Mouse (Mus musculus): ENCODE results near the gene Frk. TPM values are rescaled to one million over a fixed set of nuclear protein-coding genes. Genes with fewer than 3 reads are reported as not detected.
"Not testable (repeated sequence)": the region's sequence is repeated elsewhere in the genome, so short reads cannot be mapped to it uniquely, and the experiment has no call there.

The Frk gene
- total RNA-seq, 2 experiments from 2014 or later = 0.32 to 0.56 TPM

- Histone ChIP-seq H3K4me3 (no peak overlapping the region), H3K27ac (no peak overlapping the region)
- TF ChIP-seq CTCF (IDR thresholded peaks at IDR 0.05) = no peak
- DNase-seq (ENCODE audit: extremely low spot score in 1 of 2, low spot score in 2 of 2) = no peak
- intact Hi-C loops (cut with DNase I) = no loop called here
Observed at GRCm38 (mm10) chr10:34512551-34512950, 29.4 kb downstream of the Frk start.

DNA sequence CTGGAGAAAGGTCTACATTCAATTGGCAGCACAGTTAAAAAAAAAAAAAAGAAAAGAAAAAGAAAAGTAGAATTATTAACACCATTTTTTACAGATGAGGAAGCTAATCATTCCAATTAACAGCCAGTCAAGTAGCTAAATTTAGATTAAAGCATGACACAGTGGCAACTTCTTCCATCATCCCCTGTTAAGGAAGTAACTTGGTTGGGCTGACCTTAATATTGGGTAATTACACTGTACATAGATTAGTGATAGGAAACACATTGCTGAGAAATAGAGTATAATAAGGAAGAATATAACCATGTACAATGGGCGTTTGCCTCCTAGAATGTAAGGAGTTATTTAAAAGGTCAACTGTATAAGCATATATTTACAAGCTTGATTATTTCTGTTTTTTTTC, 42.4 kb downstream of the Frk start:
- intact Hi-C loops (cut with DNase I) = no loop called here
- no peak for TF ChIP-seq CTCF (IDR thresholded peaks at IDR 0.05)
- DNase-seq (ENCODE audit: extremely low spot score in 1 of 2, low spot score in 2 of 2) = no peak
- Histone ChIP-seq H3K4me3 (no peak overlapping the region), H3K27ac (no peak overlapping the region)

DNA sequence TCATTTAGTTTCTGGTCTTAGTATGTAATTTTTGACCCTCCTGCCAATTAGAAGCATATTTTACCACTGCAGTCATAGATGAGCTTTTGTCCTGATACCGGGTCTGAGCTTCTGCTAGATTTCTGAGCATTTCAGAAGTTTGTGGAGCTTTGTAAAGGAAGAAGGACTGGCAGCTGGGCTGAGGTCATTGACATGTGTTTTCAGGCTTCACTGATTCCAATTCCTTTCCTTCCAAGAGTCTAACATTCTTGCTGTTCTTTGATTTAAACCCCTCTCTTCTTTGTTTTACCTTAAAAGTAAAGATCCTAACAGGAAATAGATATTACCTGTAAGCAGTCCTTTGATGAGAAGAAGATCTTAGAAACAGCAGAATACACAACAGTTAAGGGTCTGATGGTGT, 48.6 kb downstream of the Frk start:
- H3K27ac ChIP-seq = no peak overlapping the region
- TF ChIP-seq CTCF (IDR thresholded peaks at IDR 0.05) = no peak
- intact Hi-C loops (cut with DNase I) = no loop called here
- no peak overlapping the region for H3K4me3 ChIP-seq
- no peak for DNase-seq (ENCODE audit: extremely low spot score in 1 of 2, low spot score in 2 of 2)

DNA sequence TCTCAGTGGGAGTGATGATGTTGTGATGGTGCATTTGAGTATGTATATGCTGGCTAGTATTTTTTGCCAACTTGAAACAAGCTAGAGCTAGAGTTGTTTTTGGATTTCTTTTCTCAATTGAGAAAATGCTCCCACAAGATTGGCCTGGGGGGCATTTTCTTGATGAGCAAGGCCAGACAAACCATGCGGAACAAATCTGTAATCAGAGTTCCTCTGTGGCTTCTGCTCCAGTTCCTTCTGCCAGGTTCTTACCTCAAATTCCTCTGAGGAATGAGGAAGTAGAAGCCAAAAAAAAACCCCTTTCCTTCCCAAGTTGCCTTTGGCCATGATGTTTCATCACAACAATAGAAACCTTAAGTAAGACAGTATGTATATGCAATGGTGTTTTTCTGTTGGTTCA, 49.3 kb downstream of the Frk start:
- Histone ChIP-seq H3K4me3 (no peak overlapping the region), H3K27ac (no peak overlapping the region)
- no peak for DNase-seq (ENCODE audit: extremely low spot score in 1 of 2, low spot score in 2 of 2)
- no peak for TF ChIP-seq CTCF (IDR thresholded peaks at IDR 0.05)
- intact Hi-C loops (cut with DNase I) = no loop called here

DNA sequence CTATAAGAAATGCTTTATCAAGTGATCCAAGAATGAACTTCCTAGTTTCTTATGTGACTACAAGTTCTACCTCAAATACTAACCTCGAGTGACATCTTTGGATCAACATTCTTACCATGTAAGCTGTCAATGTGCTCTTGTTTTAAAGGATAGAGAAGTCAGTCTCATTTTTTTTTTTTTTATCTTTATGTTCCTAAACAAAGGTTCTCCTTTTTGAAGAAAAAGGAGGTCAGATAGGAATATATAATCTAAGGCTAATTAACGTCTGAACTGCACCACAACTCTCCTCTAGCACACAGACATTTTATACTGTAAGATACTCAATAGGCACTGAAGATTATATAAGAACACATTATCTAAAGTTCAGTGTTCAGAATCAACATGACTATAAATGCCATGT, 57.5 kb downstream of the Frk start:
- Histone ChIP-seq H3K27ac (no peak overlapping the region), H3K4me3 (no peak overlapping the region)
- DNase-seq (ENCODE audit: extremely low spot score in 1 of 2, low spot score in 2 of 2) = no peak
- intact Hi-C loops (cut with DNase I) = no loop called here
- TF ChIP-seq CTCF (IDR thresholded peaks at IDR 0.05) = no peak

DNA sequence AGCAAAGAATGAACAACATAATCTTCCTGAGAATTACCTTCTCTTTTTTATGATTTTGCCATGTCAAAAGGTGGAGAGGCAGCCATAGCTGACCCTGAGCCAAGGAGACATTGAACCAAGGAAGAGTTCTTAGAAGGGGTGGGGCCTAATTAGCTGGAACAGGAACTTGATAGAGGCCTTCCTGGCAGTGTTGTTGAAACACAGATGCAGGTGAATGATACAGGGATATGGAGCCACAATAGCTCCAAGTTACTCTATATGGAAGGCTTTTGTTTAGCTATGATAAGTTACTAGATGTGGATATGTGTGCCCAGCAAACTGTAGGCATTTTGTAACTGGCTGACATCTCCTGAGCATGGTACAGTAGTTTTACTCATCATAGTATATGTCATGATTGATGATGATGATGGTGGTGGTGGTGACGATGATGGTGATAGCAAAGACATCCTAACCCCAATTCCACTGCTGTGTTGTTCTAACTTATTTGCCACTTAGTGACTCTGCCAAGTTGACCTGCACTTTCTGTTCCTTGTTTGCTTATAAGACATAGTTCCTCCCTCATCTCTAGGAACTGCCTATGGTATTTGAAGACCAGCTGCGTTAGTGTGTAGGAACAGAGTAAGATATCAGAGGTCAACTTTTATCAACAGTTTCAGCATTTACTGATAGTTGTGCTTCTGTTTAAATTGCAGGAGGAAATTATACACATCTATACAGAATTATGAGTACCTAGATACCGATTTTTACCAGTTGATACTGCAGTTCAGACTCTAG, 58.7 kb downstream of the Frk start:
- TF ChIP-seq CTCF (IDR thresholded peaks at IDR 0.05) = no peak
- H3K27ac ChIP-seq = no peak overlapping the region
- no peak overlapping the region for H3K4me3 ChIP-seq
- no peak for DNase-seq (ENCODE audit: extremely low spot score in 1 of 2, low spot score in 2 of 2)
- intact Hi-C loops (cut with DNase I) = no loop called here

DNA sequence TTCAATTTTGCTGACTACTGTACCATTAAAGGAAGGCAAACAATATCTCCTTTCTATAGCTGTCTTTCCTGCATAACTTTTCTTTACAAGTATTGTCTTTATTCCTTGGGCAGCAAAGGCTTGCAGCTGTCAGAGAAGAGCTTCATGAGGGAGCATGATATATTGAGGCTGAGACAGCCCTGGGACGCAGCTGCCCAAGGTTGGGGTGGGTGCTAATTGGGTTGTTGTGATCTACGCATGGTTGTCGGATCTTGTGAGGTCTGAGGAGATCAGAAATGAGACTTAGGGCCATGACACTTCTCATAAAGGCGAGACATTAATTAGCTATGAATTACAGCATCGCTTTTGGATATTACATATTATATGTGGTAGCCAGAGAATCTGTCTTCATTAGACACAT, 67.4 kb downstream of the Frk start:
- intact Hi-C loops (cut with DNase I) = no loop called here
- no peak overlapping the region for H3K27ac ChIP-seq
- no peak for TF ChIP-seq CTCF (IDR thresholded peaks at IDR 0.05)
- no peak for DNase-seq (ENCODE audit: extremely low spot score in 1 of 2, low spot score in 2 of 2)
- H3K4me3 ChIP-seq = no peak overlapping the region

DNA sequence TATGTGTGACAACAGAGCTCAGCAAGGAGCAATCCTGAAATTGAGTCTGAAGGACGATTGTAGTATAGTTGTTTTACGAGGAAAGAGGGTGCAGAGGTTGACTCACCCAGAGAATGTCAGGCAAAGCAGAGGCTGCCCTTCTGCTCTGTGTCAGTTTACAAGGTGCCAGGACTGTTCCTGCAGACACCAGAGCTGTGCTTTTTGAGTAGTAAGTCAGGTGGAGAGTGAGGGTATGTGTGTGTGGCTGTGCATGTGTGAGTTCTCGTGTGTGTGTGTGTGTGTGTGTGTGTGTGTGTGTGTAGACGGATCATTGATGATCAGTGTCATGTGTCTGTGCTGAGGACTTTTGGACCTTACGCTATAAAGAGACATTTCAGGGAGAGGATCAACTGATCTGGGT, 68.4 kb downstream of the Frk start:
- no peak overlapping the region for H3K27ac ChIP-seq
- TF ChIP-seq CTCF (IDR thresholded peaks at IDR 0.05) = no peak
- intact Hi-C loops (cut with DNase I) = no loop called here
- DNase-seq (ENCODE audit: extremely low spot score in 1 of 2, low spot score in 2 of 2) = no peak
- no peak overlapping the region for H3K4me3 ChIP-seq

- DNase-seq (ENCODE audit: extremely low spot score in 1 of 2, low spot score in 2 of 2) = no peak
- TF ChIP-seq CTCF (IDR thresholded peaks at IDR 0.05) = no peak
- intact Hi-C loops (cut with DNase I) = no loop called here
- Histone ChIP-seq H3K4me3 (no peak overlapping the region), H3K27ac (no peak overlapping the region)
Observed at GRCm38 (mm10) chr10:34563518-34564176, 80.4 kb downstream of the Frk start.

GRCm38 (mm10) chr10:34615474-34615873, 132.3 kb downstream of the Frk start:
- no peak for TF ChIP-seq CTCF (IDR thresholded peaks at IDR 0.05)
- Histone ChIP-seq H3K27ac (no peak overlapping the region), H3K4me3 (no peak overlapping the region)
- intact Hi-C loops (cut with DNase I) = no loop called here
- DNase-seq (ENCODE audit: extremely low spot score in 1 of 2, low spot score in 2 of 2) = no peak

- TF ChIP-seq CTCF (IDR thresholded peaks at IDR 0.05) = peak; percentile 47
- H3K27ac ChIP-seq = no peak overlapping the region
- H3K4me3 ChIP-seq = no peak overlapping the region
- intact Hi-C loops (cut with DNase I) = no loop called here
- DNase-seq (ENCODE audit: extremely low spot score in 1 of 2, low spot score in 2 of 2) = peak in 1 of 2 experiments; percentile 11
Observed at GRCm38 (mm10) chr10:34617216-34617615, 134.0 kb downstream of the Frk start.

GRCm38 (mm10) chr10:34618490-34618889, 135.3 kb downstream of the Frk start:
- TF ChIP-seq CTCF (IDR thresholded peaks at IDR 0.05) = no peak
- Histone ChIP-seq H3K27ac (no peak overlapping the region), H3K4me3 (no peak overlapping the region)
- DNase-seq (ENCODE audit: extremely low spot score in 1 of 2, low spot score in 2 of 2) = no peak
- intact Hi-C loops (cut with DNase I) = no loop called here

DNA sequence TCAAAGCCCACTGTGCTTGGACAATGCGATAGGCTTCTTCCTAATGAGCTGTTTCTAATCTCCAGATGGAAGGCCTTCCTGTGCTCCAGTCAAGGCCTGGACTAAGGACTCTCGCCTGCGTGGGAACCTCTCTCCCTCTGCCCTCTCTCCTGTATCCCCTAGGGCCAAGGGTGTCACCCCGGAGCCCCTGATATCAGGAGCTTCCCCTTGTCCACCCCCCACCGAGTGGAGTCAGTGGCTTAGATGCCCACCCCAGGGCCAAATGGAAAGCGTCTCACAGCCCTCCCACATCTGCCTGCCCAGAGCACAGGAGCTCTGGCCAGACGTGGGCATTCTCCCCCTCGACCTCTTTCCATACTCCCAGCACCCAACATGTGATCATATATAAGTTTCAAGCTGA, 137.3 kb downstream of the Frk start:
- intact Hi-C loops (cut with DNase I); H3K27ac ChIP-seq: not testable (repeated sequence)

More for the DNA sequence above, 137.3 kb downstream of the Frk start:
- not testable (repeated sequence) for DNase-seq (ENCODE audit: extremely low spot score in 1 of 2, low spot score in 2 of 2); H3K4me3 ChIP-seq

All from left cerebral cortex, adult 2 months (tissue).